28 mouse cellular contexts compared by ENCODE assay signal in the genomic region with DNA sequence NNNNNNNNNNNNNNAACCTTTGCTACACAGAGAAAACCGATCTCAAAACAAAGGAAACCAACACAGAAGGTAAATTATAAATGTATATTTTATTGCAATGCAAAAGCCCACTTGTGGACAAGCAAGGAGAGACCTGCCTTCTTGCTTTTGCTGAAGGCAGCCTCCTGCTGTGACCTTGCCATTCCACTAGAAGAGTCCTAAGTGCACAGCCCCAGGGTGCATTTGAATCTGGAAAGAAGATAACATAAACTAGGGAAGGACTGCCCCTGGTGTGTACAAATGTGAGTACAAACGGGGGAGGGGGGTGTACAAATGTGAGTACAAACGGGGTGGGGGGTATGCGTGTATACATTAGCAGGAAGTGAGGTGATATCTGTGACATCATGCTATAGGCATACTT. TPM values are rescaled to one million over a fixed set of nuclear protein-coding genes. Genes with fewer than 3 reads are reported as not detected.
"Had no signal": no experiment of that assay in that cellular context is flagged by ENCODE, and none has a peak within 500 bp of the region (broad histone marks: within the 10 kb centered on the region; RNA-seq: fewer than 3 reads in every experiment).

No protein-coding gene starts in this region.

- H3K27me3 ChIP-seq: heart, embryonic 13.5 days; heart, embryonic 15.5 days; hindbrain, embryonic 13.5 days; hindbrain, embryonic 15.5 days; kidney, embryonic 15.5 days; limb, embryonic 13.5 days; limb, embryonic 15.5 days; liver, embryonic 12.5 days had no signal

- DNase-seq: gastrocnemius, adult 2 months; gastrocnemius, postnatal 10 days; gastrocnemius, postnatal 25 days; heart, adult 18-20 months; heart, postnatal 14 days; heart, postnatal 36 days; kidney, adult 11 months; kidney, adult 2 months; kidney, adult 9 months; kidney, postnatal 14 days; kidney, postnatal 36 days; layer of hippocampus, adult 9-11 months; layer of hippocampus, postnatal 36 days; left cerebral cortex, postnatal 4 days had no signal

- H3K9me3 ChIP-seq: heart, embryonic 13.5 days; heart, embryonic 15.5 days; hindbrain, embryonic 13.5 days; hindbrain, embryonic 15.5 days; kidney, embryonic 15.5 days; limb, embryonic 13.5 days; limb, embryonic 15.5 days; liver, embryonic 12.5 days had no signal

- H3K27ac ChIP-seq: gastrocnemius, adult 2 months; heart, embryonic 15.5 days; hindbrain, embryonic 13.5 days; hindbrain, embryonic 15.5 days; hindbrain, postnatal 0 days; kidney, embryonic 15.5 days; kidney, postnatal 0 days; limb, embryonic 13.5 days; limb, embryonic 15.5 days; liver, embryonic 12.5 days; liver, embryonic 14.5 days had no signal

- H3K4me2 ChIP-seq: heart, embryonic 11.5 days; heart, embryonic 13.5 days; heart, embryonic 15.5 days; hindbrain, embryonic 13.5 days; hindbrain, embryonic 15.5 days; kidney, embryonic 15.5 days; limb, embryonic 13.5 days; limb, embryonic 15.5 days; liver, embryonic 12.5 days had no signal

- H3K36me3 ChIP-seq: heart, embryonic 15.5 days; hindbrain, embryonic 13.5 days; hindbrain, embryonic 15.5 days; kidney, embryonic 15.5 days; limb, embryonic 13.5 days; limb, embryonic 15.5 days; liver, embryonic 12.5 days had no signal

- H3K9ac ChIP-seq: heart, embryonic 13.5 days; heart, embryonic 15.5 days; hindbrain, embryonic 13.5 days; hindbrain, embryonic 15.5 days; kidney, embryonic 15.5 days; limb, embryonic 13.5 days; limb, embryonic 15.5 days; liver, embryonic 12.5 days; liver, embryonic 14.5 days had no signal

- H3K4me3 ChIP-seq: gastrocnemius, adult 2 months; heart, embryonic 13.5 days; heart, embryonic 15.5 days; hindbrain, embryonic 13.5 days; hindbrain, embryonic 15.5 days; kidney, embryonic 15.5 days; limb, embryonic 13.5 days; limb, embryonic 15.5 days; liver, embryonic 12.5 days had no signal

- H3K4me1 ChIP-seq: hindbrain, embryonic 13.5 days; hindbrain, embryonic 15.5 days; kidney, embryonic 15.5 days; limb, embryonic 13.5 days; limb, embryonic 15.5 days; liver, embryonic 12.5 days had no signal

- ATAC-seq: hindbrain, postnatal 0 days; intestine, embryonic 16.5 days; liver, embryonic 12.5 days had no signal

RNA-seq across cellular contexts. Expression of a gene that starts 43.2 kb away (rescaled TPM):
- polyA plus RNA-seq: liver, adult 2 months had no signal
